Mouse (Mus musculus): ENCODE data around the gene Zfp286.
"Not testable (repeated sequence)": the region's sequence is repeated elsewhere in the genome, so short reads cannot be mapped to it uniquely, and the experiment has no call there.

The Zfp286 gene

DNA sequence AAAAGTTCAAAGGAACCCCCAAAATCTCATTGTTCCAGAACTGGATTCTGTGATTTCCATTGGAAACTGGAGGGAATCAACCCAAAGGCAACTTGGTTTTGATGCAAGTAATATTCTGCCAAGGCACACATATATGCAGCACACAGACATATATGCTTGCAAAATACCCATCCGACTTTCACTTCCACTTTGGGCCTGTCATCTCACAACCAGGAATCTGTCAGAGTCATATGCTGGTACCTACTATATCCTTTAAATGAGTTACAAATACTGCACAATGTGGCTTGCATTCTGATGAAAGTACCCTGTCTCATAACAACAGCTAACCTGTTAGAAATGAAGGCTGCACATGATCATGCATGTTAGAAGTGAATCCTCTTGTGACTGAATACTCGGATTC lies 18.7 kb upstream of the Zfp286 start:
- no peak for ATAC-seq (ENCODE audit: insufficient number of reproducible peaks, low FRiP score, low TSS enrichment)

DNA sequence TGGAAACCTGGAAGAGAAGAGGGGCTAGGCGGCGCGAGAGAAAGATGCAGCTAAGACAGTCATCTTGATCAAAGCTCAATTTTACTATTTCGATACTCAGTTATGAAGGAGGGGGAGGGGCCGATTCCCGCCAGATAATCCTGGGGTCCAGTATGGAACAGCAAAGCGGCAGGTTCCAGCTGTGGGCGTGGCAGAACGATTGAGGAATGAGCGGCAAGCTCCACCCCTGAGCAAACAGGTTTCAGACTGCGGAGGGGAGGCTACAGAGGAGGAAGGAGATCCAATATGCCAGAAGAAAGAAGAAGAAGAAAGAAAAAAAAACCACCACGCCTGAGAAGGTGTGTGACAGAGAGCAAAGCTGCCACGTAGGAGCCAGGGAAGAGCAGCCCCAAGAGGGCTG lies 14.9 kb upstream of the Zfp286 start:
- no peak for ATAC-seq (ENCODE audit: insufficient number of reproducible peaks, low FRiP score, low TSS enrichment)

DNA sequence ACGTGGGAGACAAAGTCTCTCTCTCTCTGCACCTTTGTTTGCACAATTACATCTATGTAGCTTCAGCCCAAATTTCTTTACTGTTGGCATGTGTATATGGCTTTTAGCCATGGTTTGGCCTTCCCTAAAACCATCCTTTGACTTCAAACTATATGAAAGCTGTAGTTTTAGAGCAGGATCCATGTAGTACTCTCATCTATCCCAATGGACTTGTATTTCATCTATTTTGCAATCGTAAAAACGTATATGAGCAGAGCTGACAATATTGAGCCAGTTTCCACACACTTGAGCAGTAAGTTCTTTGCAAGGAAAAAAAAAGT lies 315 bp upstream of the Zfp286 start:
- no peak for ATAC-seq (ENCODE audit: insufficient number of reproducible peaks, low FRiP score, low TSS enrichment)

DNA sequence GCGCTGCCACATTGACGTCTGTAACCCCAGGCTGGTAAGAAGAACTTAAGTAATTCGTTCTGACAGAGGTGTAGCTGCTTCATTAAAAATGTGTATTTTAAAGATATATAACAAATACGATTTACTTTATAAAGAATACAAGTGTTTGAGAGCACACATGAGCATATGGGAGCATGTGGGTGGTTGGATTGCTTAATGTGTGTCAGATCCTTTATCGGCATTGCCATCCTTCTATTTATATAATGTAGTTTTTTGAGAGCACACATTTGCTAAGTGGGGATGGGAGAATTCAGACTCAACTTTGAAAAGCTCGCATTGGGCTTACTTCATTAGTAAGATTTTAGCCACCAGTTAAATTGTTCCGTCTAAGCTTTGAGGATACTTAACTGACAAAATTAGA lies 12.8 kb downstream of the Zfp286 start:
- ATAC-seq (ENCODE audit: insufficient number of reproducible peaks, low FRiP score, low TSS enrichment), result no peak

DNA sequence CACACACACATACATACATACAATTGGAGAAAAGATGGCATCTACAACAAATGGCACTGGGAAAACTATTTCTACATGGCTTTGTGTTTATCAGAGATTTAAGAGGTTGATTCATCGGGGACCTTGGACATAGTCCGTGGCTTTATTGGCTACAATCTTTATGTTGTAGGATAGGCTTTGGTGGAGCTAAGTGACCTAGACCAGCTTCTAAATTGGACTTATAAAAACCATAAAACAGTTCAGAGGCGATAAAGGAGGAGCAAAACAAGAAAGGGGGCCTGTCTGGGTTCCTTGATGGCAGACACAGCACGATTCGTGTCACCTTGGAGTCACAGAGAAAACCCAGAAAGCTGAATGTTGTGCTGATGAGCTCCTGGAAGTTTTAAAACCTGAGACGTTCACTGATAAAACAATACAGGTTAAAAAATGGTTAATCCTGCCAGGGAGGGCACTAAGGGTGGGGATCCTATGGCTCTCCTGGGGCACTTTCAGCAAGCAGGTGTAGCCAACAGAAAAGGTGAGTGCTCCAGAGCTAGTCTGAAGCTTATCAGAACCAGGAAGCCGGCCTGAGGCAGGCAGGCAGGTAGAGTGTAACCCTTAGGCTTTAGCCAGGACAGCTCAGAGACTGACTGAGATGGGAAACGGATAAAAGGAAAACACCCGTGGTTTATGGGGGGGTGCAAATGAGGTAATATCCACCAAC lies 28.4 kb downstream of the Zfp286 start:
- ATAC-seq (ENCODE audit: insufficient number of reproducible peaks, low FRiP score, low TSS enrichment), result no peak

DNA sequence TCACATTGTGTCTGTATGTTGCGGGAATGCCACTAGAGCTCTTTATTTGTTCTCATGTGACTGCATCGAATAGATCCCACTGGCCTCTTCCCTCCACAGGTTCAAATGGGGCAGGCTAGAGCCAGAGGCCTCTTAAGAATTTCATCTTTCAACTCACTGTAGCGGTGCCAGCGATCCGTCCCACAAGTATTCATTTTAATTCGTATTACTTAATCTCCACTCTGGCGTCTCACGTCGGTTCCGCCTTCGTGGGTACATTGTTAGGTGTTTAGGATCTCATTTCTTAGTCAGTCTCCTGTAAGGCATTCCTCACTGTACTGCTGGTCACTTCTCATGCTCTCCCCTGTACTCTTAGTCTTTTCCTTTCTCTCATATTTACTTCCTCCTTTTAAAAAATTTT lies 30.8 kb downstream of the Zfp286 start:
- ATAC-seq (ENCODE audit: insufficient number of reproducible peaks, low FRiP score, low TSS enrichment), result no peak

DNA sequence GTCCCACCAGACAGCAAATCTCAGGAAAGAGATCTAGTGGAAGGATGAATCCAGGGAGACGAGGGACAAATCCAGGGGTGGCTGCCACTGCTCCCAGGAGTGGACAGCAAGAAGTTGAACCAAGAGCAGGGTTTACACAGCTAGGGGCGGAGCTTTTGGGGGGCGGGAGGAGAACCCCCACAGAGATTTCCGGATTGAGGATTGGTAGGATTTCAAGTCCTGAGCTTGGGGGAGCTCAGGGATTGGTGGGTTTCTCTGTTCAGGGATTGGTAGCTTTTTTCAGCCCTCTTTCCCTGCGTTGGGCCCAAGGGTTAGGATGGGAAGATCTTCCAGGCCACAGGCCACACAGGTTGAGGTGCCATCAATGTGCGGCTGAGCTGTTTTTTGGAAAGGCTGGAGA lies 31.4 kb downstream of the Zfp286 start:
- no peak for ATAC-seq (ENCODE audit: insufficient number of reproducible peaks, low FRiP score, low TSS enrichment)

DNA sequence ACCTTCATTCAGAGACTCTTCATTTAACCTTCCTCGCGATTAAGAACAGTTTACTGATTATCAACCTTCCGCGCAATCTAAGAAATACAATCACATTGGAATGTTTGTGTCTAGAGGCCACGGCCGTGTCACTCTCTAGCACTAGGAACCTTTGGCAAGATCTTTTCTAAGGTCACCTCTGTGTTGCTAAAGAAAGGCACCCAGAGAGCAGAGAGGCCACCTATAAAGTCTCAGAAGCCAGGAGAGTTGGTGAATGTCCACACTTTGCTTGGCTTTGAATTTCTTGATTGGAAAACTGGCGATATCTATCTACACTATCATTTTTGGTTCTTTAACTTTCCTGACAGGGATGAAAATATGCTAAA lies 32.1 kb downstream of the Zfp286 start:
- no peak for ATAC-seq (ENCODE audit: insufficient number of reproducible peaks, low FRiP score, low TSS enrichment)

DNA sequence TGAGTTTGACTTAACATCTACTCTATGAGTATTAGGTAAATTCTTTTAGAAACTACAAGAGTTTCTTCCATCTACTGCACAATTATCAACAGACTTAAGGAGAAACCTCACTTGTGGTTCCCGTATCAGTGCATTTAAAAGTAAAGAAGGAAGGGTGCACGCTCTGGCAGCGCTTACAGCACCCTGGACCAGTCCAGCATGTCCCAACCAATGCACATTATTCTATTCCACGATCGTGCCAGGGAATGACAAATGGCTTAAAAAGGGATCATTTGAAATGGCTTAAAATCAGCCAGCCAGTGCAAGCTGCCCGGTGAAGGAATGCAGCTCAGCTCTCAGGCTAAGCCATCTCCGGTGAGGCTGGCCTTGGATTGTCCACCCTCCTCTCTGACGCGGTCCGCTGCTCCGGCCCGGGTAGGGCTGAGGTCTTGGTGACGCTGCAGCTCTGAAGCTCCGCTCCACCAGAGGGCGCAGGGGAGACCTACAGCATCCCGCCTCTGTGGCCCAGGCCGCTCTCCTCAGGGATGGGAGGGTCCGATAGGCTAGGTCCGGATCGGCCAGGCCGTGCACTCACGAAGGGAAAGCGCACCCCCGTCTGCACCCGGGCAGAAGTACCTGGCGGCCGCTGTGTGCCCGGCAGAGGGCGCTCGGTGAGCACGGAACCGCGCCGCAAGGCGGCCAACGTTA lies 32.7 kb downstream of the Zfp286 start:
- peak; percentile 100 for ATAC-seq (ENCODE audit: insufficient number of reproducible peaks, low FRiP score, low TSS enrichment)

DNA sequence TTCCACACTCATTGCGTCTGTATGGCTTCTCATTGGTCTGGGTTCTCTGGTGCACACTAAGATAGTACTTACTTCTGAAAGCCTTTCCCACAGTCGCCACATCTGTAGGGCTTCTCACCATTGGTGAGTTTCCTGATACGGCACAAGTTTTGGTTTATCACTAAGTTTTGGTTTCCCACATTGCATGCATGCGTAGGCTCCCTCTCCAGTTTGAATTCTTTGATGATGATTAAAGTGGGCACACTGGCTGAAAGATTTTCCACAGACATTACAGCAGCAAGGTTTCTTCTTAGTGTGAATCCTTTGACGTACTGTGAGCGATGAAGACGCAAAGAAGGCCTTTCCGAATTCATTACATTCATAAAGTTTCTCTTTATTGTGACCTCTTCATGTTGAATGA lies 36.5 kb downstream of the Zfp286 start, which contains the start of gene Gm10428:
Gm10428 (plus strand) TSS at position 321 of the 400 bp plus-strand sequence.
- no peak for ATAC-seq (ENCODE audit: insufficient number of reproducible peaks, low FRiP score, low TSS enrichment)

DNA sequence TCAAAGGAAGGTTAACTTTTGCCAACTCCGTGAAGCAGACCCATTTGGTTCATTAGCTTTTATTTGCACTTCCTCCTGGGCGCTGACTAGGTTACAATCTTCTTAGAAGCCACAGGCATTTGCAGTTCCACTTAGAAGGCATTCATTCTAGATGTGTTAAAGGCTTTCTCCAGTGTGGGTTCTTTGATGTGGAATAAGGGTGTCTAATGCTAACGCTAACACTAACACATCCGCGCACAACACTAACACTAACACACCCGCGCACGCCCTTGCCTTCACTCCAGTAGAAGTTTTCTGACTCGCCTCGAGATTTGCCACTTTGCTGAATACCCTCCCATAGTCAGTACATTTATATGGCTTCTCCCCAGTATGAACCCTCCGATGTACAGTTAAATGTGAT lies 37.1 kb downstream of the Zfp286 start:
- no peak for ATAC-seq (ENCODE audit: insufficient number of reproducible peaks, low FRiP score, low TSS enrichment)

DNA sequence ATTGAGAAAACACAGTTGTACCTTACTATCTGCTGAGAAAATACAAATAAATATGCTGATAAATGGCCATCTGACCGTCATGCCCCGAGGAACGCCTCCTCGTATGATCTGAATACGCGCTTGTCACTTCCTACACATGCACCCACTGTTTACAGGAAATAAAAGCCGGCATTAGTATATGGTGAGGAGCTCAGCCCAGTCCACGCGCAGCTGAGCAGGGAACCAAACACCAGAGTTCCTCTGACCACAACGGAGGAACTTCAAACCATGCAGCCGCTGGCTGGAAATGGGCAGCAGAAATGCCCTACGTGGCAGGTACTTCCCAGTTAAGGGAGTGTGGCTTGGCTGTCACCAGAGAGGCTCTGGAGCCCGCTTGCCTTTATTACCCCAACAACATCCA lies 39.8 kb downstream of the Zfp286 start:
- ATAC-seq (ENCODE audit: insufficient number of reproducible peaks, low FRiP score, low TSS enrichment), result not testable (repeated sequence)

DNA sequence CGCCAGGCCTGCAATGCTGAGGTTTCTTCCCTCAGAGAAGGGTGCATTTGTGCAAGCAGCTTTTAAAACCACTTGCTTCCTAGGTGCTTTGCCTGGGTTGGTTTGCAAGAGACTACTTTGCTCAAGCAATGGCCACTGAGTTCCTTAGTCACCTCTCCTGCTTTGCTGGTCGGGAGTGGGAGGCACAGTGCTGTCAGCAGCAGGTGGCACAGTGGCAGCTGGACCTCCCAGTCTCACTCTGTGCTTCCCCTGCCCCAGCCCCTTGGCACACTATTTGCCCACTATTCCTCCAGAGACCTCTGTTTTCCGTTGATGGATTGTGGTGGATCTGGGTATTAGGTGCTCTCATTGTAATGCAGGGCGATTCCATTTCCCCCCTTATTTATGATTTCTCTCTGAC lies 41.2 kb downstream of the Zfp286 start:
- ATAC-seq (ENCODE audit: insufficient number of reproducible peaks, low FRiP score, low TSS enrichment), result no peak

DNA sequence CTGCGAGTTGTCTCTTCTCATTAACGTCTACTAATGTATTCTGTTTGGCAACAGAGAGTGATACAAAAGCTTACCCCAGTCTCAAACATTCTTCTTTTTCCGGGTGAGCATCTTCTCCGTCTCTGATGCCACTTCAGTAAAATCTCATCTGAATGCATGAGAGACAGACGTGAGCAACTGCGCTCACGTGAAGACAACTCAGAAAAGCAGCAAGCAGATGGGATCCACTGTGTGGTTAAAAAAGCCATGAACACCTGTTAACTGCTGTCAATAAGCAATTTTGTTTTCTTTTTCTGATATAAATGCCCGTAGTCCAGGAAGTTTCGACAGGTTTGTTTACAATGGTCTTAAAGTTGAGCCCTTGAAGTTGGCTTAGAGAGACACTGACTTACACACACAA lies 42.0 kb downstream of the Zfp286 start:
- ATAC-seq (ENCODE audit: insufficient number of reproducible peaks, low FRiP score, low TSS enrichment), result no peak

DNA sequence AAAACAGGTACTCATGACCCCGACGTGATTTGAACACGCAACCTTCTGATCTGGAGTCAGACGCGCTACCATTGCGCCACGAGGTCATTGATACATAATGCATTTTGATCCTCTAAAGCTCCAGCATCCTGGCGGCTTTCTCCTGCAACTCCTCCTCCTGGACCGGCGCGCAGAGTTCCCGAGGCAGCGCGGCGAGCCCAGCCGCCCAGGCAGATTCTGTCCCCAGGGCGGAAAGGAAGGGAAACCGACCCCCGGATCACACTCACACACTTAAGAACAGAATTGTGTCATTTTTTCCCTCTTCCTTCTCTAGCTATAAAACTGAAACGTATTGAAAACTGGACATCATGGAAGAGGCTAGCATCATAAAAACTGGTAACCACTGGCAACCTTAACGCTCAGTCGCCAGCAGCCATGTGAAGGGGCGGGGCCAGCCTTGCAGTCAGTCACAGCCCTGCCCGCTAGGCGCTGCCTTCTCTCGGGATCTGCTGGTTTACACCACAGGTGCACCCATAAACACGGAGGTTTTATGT lies 43.2 kb downstream of the Zfp286 start:
- peak; percentile 87 for ATAC-seq (ENCODE audit: insufficient number of reproducible peaks, low FRiP score, low TSS enrichment)

DNA sequence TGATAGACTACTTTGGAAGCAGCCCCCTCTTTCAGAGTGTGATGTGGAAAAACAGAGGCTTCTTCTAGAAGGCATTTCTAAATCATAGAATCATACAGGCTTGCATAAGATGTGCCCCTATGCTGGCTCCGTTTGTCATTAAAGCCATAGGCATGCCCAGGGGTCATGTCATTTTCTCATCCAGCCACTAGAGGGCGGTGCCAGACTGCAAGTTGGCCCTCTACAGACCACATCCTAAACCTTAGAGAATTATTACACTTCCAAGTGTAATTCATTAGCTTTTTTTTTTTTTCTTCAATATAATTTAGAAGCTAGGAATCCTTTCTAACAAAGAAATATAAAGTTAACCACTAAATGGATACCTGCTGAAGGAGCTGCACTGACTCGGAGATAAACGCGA lies 45.2 kb downstream of the Zfp286 start:
- ATAC-seq (ENCODE audit: insufficient number of reproducible peaks, low FRiP score, low TSS enrichment), result peak; percentile 54; the same call in 1 of the 2 replicates

DNA sequence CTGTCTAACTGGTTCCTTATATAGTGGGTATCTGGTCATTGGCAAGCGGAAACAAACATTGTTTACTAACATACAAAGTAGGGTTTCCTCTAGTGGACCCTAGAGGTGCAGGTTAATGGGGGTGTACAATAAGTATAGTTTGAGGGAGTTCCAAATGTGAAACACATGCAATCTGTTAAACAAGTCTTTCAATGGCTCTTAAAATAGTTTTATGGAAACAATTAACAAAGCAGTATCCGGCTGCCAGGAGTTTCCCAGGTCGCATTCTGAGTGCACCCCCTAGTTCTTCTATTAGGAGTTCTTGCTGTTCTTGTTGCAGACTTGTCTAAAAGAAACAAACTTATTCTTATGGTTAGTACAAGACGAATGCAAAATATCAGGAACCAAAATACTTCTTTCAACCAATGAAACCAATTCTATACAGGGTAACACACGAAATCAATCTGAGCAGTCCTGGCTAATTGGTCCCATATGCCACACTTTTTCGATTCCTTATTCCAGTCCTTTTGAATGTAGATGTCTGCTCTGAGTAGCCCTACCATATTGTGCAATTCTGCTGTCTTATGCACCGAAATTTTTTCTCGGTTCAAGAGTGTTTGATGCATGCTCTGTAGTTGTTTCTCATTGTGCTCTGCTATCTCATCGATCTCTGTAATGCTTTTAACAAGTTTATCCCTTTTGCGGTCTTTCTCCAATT lies 46.9 kb downstream of the Zfp286 start:
- ATAC-seq (ENCODE audit: insufficient number of reproducible peaks, low FRiP score, low TSS enrichment), result no peak

DNA sequence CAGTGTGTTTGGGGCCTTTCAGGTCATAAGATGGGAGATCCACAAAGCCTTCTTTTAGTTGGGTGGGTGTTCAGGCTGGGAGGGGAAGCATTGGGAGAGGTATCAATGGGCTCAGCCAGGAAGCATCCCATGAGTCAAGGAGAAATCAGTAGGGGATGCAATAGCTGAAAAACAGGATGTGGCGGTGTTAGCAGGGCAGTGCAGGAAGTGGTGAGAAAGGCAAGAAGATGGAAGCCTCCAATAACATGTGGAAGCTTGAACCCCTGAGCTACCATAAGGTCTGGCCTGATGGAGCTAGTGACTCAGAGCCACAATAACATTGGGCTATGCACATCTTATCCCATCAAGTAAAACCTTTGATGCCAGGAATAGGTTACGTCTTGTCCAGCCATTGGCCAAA lies 48.1 kb downstream of the Zfp286 start:
- ATAC-seq (ENCODE audit: insufficient number of reproducible peaks, low FRiP score, low TSS enrichment), result no peak

DNA sequence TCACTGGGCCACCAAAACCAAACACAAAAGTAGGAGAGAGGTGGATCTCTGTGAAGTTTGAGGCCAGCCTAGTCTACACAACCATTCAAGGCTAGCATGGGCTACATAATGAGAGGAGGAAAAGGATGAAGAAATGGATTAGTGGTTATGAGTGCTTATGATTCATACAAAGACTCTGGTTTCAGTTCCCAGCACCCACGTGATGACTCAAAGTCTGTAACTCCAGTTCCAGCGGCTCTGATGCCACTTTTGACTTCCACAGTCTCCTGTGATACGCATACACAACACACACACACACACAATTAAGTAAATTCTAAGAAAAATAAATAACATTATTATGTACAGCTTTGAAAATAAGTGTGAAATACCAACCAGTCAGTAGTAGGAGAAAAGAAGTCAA lies 56.6 kb downstream of the Zfp286 start:
- ATAC-seq (ENCODE audit: insufficient number of reproducible peaks, low FRiP score, low TSS enrichment), result no peak

DNA sequence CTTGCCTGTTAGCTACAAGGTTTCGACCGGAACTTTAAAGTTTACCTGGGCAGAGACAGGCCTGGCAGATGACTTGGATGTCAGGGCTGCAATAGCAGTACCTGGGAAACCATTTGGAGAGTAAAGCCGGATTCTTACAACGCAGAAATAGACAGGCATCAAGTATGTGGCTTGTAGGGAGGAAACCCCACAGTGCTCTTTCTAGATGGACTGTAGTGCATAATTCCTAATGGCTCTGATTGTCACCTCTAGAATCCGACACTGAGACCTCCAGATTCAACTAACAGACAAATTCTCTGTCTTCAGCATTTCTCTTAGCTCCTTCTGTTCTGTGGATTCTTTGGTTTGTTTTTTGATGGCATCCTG lies 57.3 kb downstream of the Zfp286 start:
- ATAC-seq (ENCODE audit: insufficient number of reproducible peaks, low FRiP score, low TSS enrichment), result no peak

DNA sequence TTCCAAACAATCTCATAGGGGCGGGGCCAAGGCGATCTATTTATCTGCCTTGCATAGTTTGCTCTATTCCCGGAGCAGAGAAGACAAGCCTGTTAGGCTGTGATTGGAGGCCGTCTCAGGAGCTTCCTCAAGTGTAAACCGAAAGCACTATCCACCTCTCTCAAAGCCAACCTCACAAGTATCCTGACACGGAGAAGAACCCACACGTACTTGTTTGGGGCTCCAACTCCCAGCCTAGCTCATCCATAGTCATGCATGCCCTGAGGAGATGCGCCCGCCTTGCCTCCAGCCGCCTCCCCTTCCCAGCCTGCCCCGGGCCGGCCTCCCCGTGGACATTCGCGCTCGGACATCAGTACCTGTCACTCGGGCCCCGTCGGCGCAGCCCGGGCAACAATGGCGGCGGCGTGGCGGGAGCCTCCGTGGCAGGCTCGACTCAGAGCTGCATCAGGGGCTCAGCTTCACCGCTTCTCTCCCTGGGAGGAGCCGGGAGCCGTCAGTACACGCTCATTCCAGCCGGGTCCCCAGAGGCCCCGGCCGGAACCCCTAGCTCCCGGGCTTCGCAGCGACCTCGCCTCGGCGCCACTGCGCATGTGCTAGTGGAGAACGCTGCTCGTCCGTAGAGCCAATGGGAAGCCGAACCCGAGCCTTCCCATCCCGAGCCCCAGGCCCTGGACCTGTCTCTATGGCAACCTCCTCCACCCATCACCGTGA lies 57.8 kb downstream of the Zfp286 start, which contains the start of gene Zfp287:
Zfp287 (minus strand) TSS at position 595 of the 711 bp plus-strand sequence.
- ATAC-seq (ENCODE audit: insufficient number of reproducible peaks, low FRiP score, low TSS enrichment), result peak; percentile 100
